Mouse (Mus musculus) lung, adult 2 months (tissue): ENCODE results near the gene Il21. TPM values are rescaled to one million over a fixed set of nuclear protein-coding genes. Genes with fewer than 3 reads are reported as not detected.

Experiments used
- DNase-seq: peaks from one replicate; pipeline ENCODE4 v3.0.0; 2022
- H3K4me1 ChIP-seq: fragments of 200-500 bp; 2 replicates; pipeline ENCODE4 v1.6.1; 2011; ENCODE audit warnings: low read length; ENCODE audit not compliant: control insufficient read depth, insufficient read depth
- H3K4me3 ChIP-seq: fragments of 200-500 bp; replicated peaks from 2 replicates; pipeline ENCODE3; 2011; ENCODE audit warnings: low read depth, mild to moderate bottlenecking, control low read depth, low read length; ENCODE audit errors: extremely low read depth
- CTCF ChIP-seq: fragments of 200-500 bp; IDR thresholded peaks from 2 replicates; pipeline ENCODE4 v1.5.1; 2011; ENCODE audit warnings: mild to moderate bottlenecking, low read length, control low read depth; ENCODE audit not compliant: insufficient read depth
- POLR2A ChIP-seq: fragments of 200-500 bp; IDR thresholded peaks from 2 replicates; pipeline ENCODE4 v1.6.1; 2011; ENCODE audit warnings: low read depth, mild to moderate bottlenecking, control low read depth, low read length, borderline replicate concordance; ENCODE audit errors: extremely low read depth
- WGBS: fragments of 180-500 bp; shearing (Covaris S2); methylation state at CpG from one replicate; pipeline ENCODE4 v1.1.7; 2018; 5-methylcytosine and 5-hydroxymethylcytosine counted together
- polyA plus RNA-seq: library from polyadenylated mRNA; depleted of rRNA; stranded (reverse); fragments of >200 nt; gene quantifications from 2 replicates; pipeline ENCODE4 v1.2.3, GENCODE M21; 2012; rRNA removed

Il21 gene
- not detected in 2 replicates for polyA plus RNA-seq

GRCm38 (mm10) chr3:37232586-37233222 lies at the start of gene Il21:
Gene Il21 (minus strand): TSS chr3:37232636.
- Histone ChIP-seq H3K4me3 (no peak within 1 kb of the TSS), H3K4me1 (no peaks in the 10 kb centered on the region)
- DNase-seq = no peak
- WGBS = 76% methylated on average over 7 of the region's 7 CpGs
- no peak for TF ChIP-seq CTCF
- TF ChIP-seq POLR2A = no peak

GRCm38 (mm10) chr3:37280871-37281270 lies 48.4 kb upstream of the Il21 start:
- no peak for DNase-seq
- WGBS = 42% methylated on average over 8 of the region's 8 CpGs
- TF ChIP-seq POLR2A (no peak), CTCF (no peak)
- Histone ChIP-seq H3K4me3 (no peak overlapping the region), H3K4me1 (no peaks in the 10 kb centered on the region)

GRCm38 (mm10) chr3:37280221-37280620 lies 47.8 kb upstream of the Il21 start:
- 93% methylated on average over 1 of the region's 1 CpGs for WGBS
- H3K4me3 ChIP-seq = no peak overlapping the region
- no peak for DNase-seq
- TF ChIP-seq CTCF = no peak
- no peak for TF ChIP-seq POLR2A
- no peaks in the 10 kb centered on the region for H3K4me1 ChIP-seq

- DNase-seq = no peak
- 65% methylated on average over 6 of the region's 6 CpGs for WGBS
- Histone ChIP-seq H3K4me1 (no peaks in the 10 kb centered on the region), H3K4me3 (no peak overlapping the region)
- TF ChIP-seq POLR2A (no peak), CTCF (no peak)
Observed at GRCm38 (mm10) chr3:37274661-37275060, 42.2 kb upstream of the Il21 start.

GRCm38 (mm10) chr3:37273092-37273491 lies 40.7 kb upstream of the Il21 start:
- DNase-seq = no peak
- Histone ChIP-seq H3K4me3 (no peak overlapping the region), H3K4me1 (no peaks in the 10 kb centered on the region)
- TF ChIP-seq POLR2A (no peak), CTCF (no peak)
- WGBS = 64% methylated on average over 7 of the region's 7 CpGs

GRCm38 (mm10) chr3:37271209-37271608 lies 38.8 kb upstream of the Il21 start:
- no peaks in the 10 kb centered on the region for H3K4me1 ChIP-seq
- DNase-seq = peak; percentile 23
- WGBS = 3% methylated on average over 1 of the region's 1 CpGs
- TF ChIP-seq CTCF (peak; percentile 88), POLR2A (no peak)
- no peak overlapping the region for H3K4me3 ChIP-seq

GRCm38 (mm10) chr3:37269926-37270325 lies 37.5 kb upstream of the Il21 start:
- WGBS = 78% methylated on average over 4 of the region's 4 CpGs
- TF ChIP-seq POLR2A = no peak
- no peak for TF ChIP-seq CTCF

GRCm38 (mm10) chr3:37268338-37268737 lies 35.9 kb upstream of the Il21 start:
- TF ChIP-seq POLR2A = no peak
- no peak for TF ChIP-seq CTCF
- no peak for DNase-seq
- H3K4me1 ChIP-seq = no peaks in the 10 kb centered on the region
- 87% methylated on average over 11 of the region's 11 CpGs for WGBS
- no peak overlapping the region for H3K4me3 ChIP-seq

More at GRCm38 (mm10) chr3:37269926-37270325, 37.5 kb upstream of the Il21 start:
- DNase-seq = no peak
- Histone ChIP-seq H3K4me1 (no peaks in the 10 kb centered on the region), H3K4me3 (no peak overlapping the region)

GRCm38 (mm10) chr3:37259331-37259999 lies 27.0 kb upstream of the Il21 start:
- TF ChIP-seq POLR2A = no peak
- TF ChIP-seq CTCF = no peak
- Histone ChIP-seq H3K4me1 (no peaks in the 10 kb centered on the region), H3K4me3 (no peak overlapping the region)
- no peak for DNase-seq
- 40% methylated on average over 10 of the region's 10 CpGs for WGBS

GRCm38 (mm10) chr3:37257776-37258175 lies 25.3 kb upstream of the Il21 start:
- 84% methylated on average over 15 of the region's 15 CpGs for WGBS
- DNase-seq = no peak
- Histone ChIP-seq H3K4me1 (no peaks in the 10 kb centered on the region), H3K4me3 (no peak overlapping the region)
- TF ChIP-seq POLR2A (no peak), CTCF (no peak)
